Mouse (Mus musculus) heart, adult 2 months (tissue): ENCODE results near the gene Cep104.
A peak's percentile ranks its signal among the peaks of the same experiment; 100 is the strongest.

Experiments used
- CTCF ChIP-seq: fragments of 200-600 bp; IDR thresholded peaks from 2 replicates; pipeline ENCODE4 v1.8.1; 2022; ENCODE audit warnings: antibody characterized with exemption, mild to moderate bottlenecking, moderate library complexity
- EP300 ChIP-seq: fragments of 200-500 bp; IDR thresholded peaks from 2 replicates; pipeline ENCODE4 v1.6.1; 2011; ENCODE audit warnings: low read depth, low read length, control low read depth; ENCODE audit not compliant: insufficient read depth
- POLR2A ChIP-seq: fragments of 200-500 bp; IDR thresholded peaks from 2 replicates; pipeline ENCODE4 v1.6.1; 2011; ENCODE audit warnings: mild to moderate bottlenecking, low read depth, low read length, control low read depth; ENCODE audit not compliant: insufficient read depth

DNA sequence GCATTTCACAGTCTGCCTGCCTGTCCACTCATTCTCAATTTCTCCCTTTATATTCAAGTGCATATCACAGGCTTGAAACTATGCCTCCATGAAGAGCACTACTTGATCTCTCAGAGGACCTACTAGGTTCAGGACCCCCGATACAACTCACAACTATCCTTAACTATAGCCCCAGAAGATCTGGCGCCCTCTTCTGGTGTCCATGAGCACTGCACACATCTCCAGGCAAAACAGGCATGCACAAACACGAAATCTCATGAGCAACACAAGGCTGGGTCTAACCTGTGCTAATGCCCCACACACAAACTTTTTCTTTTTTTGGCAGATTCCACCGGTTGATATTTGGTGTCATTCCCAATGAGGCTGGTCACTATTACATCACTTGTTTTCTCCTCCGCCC, 70.8 kb downstream of the Cep104 start:
- TF ChIP-seq CTCF (peak; percentile 22; the same call in 1 of the 2 replicates), POLR2A (no peak), EP300 (no peak)
